Mouse (Mus musculus) erythroblast, embryonic 14.5 days (primary cell): ENCODE measurements around the gene Hes7.

Experiments
- GATA1 ChIP-seq: IDR thresholded peaks from 2 replicates; pipeline ENCODE4 v1.6.1; 2012; ENCODE audit warnings: low read length, inconsistent platforms, mixed read lengths
- TAL1 ChIP-seq: IDR thresholded peaks from 3 replicates; pipeline ENCODE4 v1.6.1; 2012; ENCODE audit warnings: low read length, inconsistent platforms, mixed read lengths

DNA sequence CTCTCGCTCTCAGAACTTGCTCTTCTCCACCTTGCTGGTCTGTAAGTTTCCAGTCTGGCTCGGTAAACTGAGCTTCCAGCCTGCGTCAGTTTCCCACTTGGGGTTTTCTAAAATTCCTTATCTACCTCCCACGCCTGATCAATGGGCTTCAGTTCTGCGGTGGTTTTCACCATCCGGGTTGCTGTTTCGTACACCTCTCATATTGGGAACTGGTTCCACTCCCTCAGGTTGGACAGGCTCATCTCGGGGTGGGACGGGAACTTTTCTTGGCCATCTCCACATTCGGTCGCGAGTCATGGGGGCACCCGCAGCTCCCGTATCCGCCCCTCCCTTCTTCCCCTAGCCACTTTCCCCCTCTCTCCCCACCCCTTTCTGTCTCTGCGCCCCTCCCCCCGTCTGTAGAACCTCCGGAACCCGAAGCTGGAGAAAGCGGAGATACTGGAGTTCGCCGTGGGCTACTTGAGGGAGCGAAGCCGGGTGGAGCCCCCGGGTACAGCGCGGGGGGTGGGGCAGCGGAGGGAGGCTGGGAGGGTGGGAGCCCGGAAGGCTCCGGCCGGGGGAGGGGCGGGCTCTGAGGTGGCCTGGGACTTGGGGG, 1.6 kb downstream of the Hes7 start:
- TF ChIP-seq TAL1 (no peak), GATA1 (no peak)
